Mouse (Mus musculus): ENCODE measurements around the gene D430041D05Rik. TPM values are rescaled to one million over a fixed set of nuclear protein-coding genes. Genes with fewer than 3 reads are reported as not detected.

Gene D430041D05Rik
- polyA plus RNA-seq (2014; fragmentation: Nextera tagmentation; extraction: Ambion mirVana): 0.17 and 0.22 TPM in 2 replicates

DNA sequence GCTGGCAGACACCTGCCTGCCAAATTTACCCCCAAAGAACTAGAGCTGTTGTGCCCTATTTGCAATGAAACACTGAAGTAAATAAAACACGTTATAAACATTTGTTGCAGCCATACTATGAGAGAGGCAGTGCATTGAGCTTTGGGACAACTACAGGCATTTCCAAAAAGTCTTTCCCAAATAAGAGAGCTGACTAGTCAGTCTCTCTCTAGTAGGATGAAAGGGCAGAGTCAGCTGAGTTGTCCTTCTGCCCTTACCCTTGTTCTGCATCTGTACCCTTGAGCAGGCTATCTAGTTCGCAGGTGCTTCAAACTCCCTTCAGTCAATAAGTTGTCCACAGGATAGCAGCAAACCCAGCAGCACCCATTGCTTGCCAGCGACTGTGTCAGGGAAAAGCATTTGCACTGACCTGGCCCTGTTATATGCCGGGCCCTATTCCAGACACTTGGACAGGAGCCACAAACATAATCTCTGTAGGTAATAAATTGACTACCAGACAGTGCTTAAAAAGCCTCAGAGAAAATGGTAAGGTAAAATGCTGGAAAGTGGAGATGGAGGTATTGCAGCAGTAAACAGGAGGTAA, at the start of gene D430041D05Rik:
TSS of gene D430041D05Rik (minus strand) at position 51 of the 583 bp plus-strand sequence.
- Histone ChIP-seq H3K27ac (ENCODE audit: low read length) (no peak within 1 kb of the TSS), H3K9me3 (ENCODE audit: control insufficient read depth, low read depth, low read length) (no peaks in the 10 kb centered on the region), H3K4me1 (ENCODE audit: control insufficient read depth, insufficient read depth, low read length) (no peaks in the 10 kb centered on the region; the same call in 1 of the 2 replicates), H3K4me3 (ENCODE audit: low read depth, low read length) (peak within 1 kb of the TSS; percentile 56), H3K36me3 (ENCODE audit: control insufficient read depth, insufficient read depth, low read length) (no peaks in the 10 kb centered on the region), H3K9ac (replicated peaks; ENCODE audit: low read depth, low read length) (peak within 1 kb of the TSS; percentile 33; the same call in 1 of the 2 replicates), H3K27me3 (ENCODE audit: control insufficient read depth, insufficient read depth, low read length) (peaks cover 10% of the 10 kb centered on the region), H3K4me2 (replicated peaks; ENCODE audit: low read depth, low read length) (peak within 1 kb of the TSS; percentile 100)
- 49% methylated on average over 4 of the region's 4 CpGs for WGBS
- no peak for ATAC-seq (ENCODE audit: insufficient number of reproducible peaks, insufficient read depth, low FRiP score, low read depth)

DNA sequence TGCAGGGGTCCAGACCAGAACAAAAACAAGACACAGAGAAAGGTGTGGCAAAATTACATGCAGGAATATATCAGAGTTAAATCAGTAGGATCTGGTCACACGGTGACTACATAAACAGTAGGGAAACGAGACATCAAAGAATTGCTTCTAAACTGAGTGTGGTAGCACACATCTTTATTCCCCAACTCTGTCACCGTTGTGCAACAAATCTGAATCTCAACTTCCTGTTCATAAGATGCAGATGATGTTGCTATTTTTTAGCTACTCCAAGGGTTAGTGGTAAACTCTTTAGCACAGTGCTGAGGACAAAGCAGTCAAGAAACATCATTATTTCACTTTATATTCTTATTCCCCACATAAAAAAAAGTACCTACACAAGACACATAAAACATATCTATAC, 49.2 kb upstream of the D430041D05Rik start:
- no peak overlapping the region for H3K27ac ChIP-seq (ENCODE audit: low read length)
- H3K9me3 ChIP-seq (ENCODE audit: control insufficient read depth, low read depth, low read length): no peaks in the 10 kb centered on the region
- no peaks in the 10 kb centered on the region for H3K4me1 ChIP-seq (ENCODE audit: control insufficient read depth, insufficient read depth, low read length)
- 36% methylated on average over 3 of the region's 3 CpGs for WGBS
- H3K27me3 ChIP-seq (ENCODE audit: control insufficient read depth, insufficient read depth, low read length): no peaks in the 10 kb centered on the region
- ATAC-seq (ENCODE audit: insufficient number of reproducible peaks, insufficient read depth, low FRiP score, low read depth): no peak
- H3K9ac ChIP-seq (replicated peaks; ENCODE audit: low read depth, low read length): no peak overlapping the region
- H3K36me3 ChIP-seq (ENCODE audit: control insufficient read depth, insufficient read depth, low read length): no peaks in the 10 kb centered on the region
- no peak overlapping the region for H3K4me2 ChIP-seq (replicated peaks; ENCODE audit: low read depth, low read length)
- no peak overlapping the region for H3K4me3 ChIP-seq (ENCODE audit: low read depth, low read length)

- H3K27me3 ChIP-seq (ENCODE audit: control insufficient read depth, insufficient read depth, low read length): no peaks in the 10 kb centered on the region
- no peak overlapping the region for H3K9ac ChIP-seq (replicated peaks; ENCODE audit: low read depth, low read length)
- no peaks in the 10 kb centered on the region for H3K9me3 ChIP-seq (ENCODE audit: control insufficient read depth, low read depth, low read length)
- 84% methylated on average over 8 of the region's 8 CpGs for WGBS
- no peak overlapping the region for H3K4me3 ChIP-seq (ENCODE audit: low read depth, low read length)
- no peak overlapping the region for H3K4me2 ChIP-seq (replicated peaks; ENCODE audit: low read depth, low read length)
- no peak for ATAC-seq (ENCODE audit: insufficient number of reproducible peaks, insufficient read depth, low FRiP score, low read depth)
- no peaks in the 10 kb centered on the region for H3K36me3 ChIP-seq (ENCODE audit: control insufficient read depth, insufficient read depth, low read length)
- no peaks in the 10 kb centered on the region for H3K4me1 ChIP-seq (ENCODE audit: control insufficient read depth, insufficient read depth, low read length)
- no peak overlapping the region for H3K27ac ChIP-seq (ENCODE audit: low read length)
Observed at GRCm38 (mm10) chr2:104458569-104459332, 47.9 kb upstream of the D430041D05Rik start.

DNA sequence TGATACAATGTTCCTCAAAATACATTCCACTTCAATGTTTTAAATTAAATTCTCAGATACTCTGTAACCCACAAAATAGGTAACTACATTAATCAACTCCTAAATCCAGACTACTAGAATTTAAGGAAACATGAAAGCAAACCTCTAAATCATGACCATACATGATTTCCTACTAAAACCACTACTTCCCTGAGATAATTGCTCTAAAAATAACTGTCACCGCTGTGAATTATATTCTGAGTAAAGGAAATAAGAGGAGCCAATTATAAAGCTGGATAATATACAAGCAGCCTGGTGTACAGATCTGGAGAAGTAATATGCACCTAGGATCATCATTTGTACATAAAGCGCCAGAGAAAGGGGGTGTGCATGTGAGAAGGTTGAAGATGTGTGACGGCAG, 46.3 kb upstream of the D430041D05Rik start:
- Histone ChIP-seq H3K4me2 (replicated peaks; ENCODE audit: low read depth, low read length) (no peak overlapping the region), H3K27me3 (ENCODE audit: control insufficient read depth, insufficient read depth, low read length) (no peaks in the 10 kb centered on the region), H3K4me1 (ENCODE audit: control insufficient read depth, insufficient read depth, low read length) (no peaks in the 10 kb centered on the region), H3K27ac (ENCODE audit: low read length) (no peak overlapping the region), H3K9me3 (ENCODE audit: control insufficient read depth, low read depth, low read length) (no peaks in the 10 kb centered on the region), H3K4me3 (ENCODE audit: low read depth, low read length) (no peak overlapping the region), H3K9ac (replicated peaks; ENCODE audit: low read depth, low read length) (no peak overlapping the region), H3K36me3 (ENCODE audit: control insufficient read depth, insufficient read depth, low read length) (no peaks in the 10 kb centered on the region)
- WGBS: 82% methylated on average over 3 of the region's 3 CpGs
- ATAC-seq (ENCODE audit: insufficient number of reproducible peaks, insufficient read depth, low FRiP score, low read depth): no peak

- no peak overlapping the region for H3K4me2 ChIP-seq (replicated peaks; ENCODE audit: low read depth, low read length)
- H3K9me3 ChIP-seq (ENCODE audit: control insufficient read depth, low read depth, low read length): no peaks in the 10 kb centered on the region
- H3K4me1 ChIP-seq (ENCODE audit: control insufficient read depth, insufficient read depth, low read length): no peaks in the 10 kb centered on the region
- 70% methylated on average over 3 of the region's 3 CpGs for WGBS
- H3K4me3 ChIP-seq (ENCODE audit: low read depth, low read length): no peak overlapping the region
- H3K9ac ChIP-seq (replicated peaks; ENCODE audit: low read depth, low read length): no peak overlapping the region
- no peak for ATAC-seq (ENCODE audit: insufficient number of reproducible peaks, insufficient read depth, low FRiP score, low read depth)
- H3K27ac ChIP-seq (ENCODE audit: low read length): no peak overlapping the region
- no peaks in the 10 kb centered on the region for H3K27me3 ChIP-seq (ENCODE audit: control insufficient read depth, insufficient read depth, low read length)
- H3K36me3 ChIP-seq (ENCODE audit: control insufficient read depth, insufficient read depth, low read length): no peaks in the 10 kb centered on the region
Observed at GRCm38 (mm10) chr2:104450685-104451084, 39.9 kb upstream of the D430041D05Rik start.

GRCm38 (mm10) chr2:104449191-104449590, 38.4 kb upstream of the D430041D05Rik start:
- Histone ChIP-seq H3K4me1 (ENCODE audit: control insufficient read depth, insufficient read depth, low read length) (no peaks in the 10 kb centered on the region), H3K4me3 (ENCODE audit: low read depth, low read length) (no peak overlapping the region), H3K4me2 (replicated peaks; ENCODE audit: low read depth, low read length) (no peak overlapping the region), H3K27me3 (ENCODE audit: control insufficient read depth, insufficient read depth, low read length) (no peaks in the 10 kb centered on the region), H3K27ac (ENCODE audit: low read length) (no peak overlapping the region), H3K9ac (replicated peaks; ENCODE audit: low read depth, low read length) (no peak overlapping the region), H3K9me3 (ENCODE audit: control insufficient read depth, low read depth, low read length) (no peaks in the 10 kb centered on the region), H3K36me3 (ENCODE audit: control insufficient read depth, insufficient read depth, low read length) (no peaks in the 10 kb centered on the region)
- no peak for ATAC-seq (ENCODE audit: insufficient number of reproducible peaks, insufficient read depth, low FRiP score, low read depth)
- 98% methylated on average over 1 of the region's 1 CpGs for WGBS

GRCm38 (mm10) chr2:104448201-104448600, 37.4 kb upstream of the D430041D05Rik start:
- WGBS: 76% methylated on average over 4 of the region's 4 CpGs
- no peak for ATAC-seq (ENCODE audit: insufficient number of reproducible peaks, insufficient read depth, low FRiP score, low read depth)
- Histone ChIP-seq H3K27ac (ENCODE audit: low read length) (no peak overlapping the region; the same call in 1 of the 2 replicates), H3K9ac (replicated peaks; ENCODE audit: low read depth, low read length) (no peak overlapping the region), H3K4me1 (ENCODE audit: control insufficient read depth, insufficient read depth, low read length) (no peaks in the 10 kb centered on the region), H3K36me3 (ENCODE audit: control insufficient read depth, insufficient read depth, low read length) (0 out of 2 replicates have a peak, but pooled peaks cover 2% of the 10 kb centered on the region), H3K4me2 (replicated peaks; ENCODE audit: low read depth, low read length) (no peak overlapping the region), H3K4me3 (ENCODE audit: low read depth, low read length) (no peak overlapping the region), H3K9me3 (ENCODE audit: control insufficient read depth, low read depth, low read length) (no peaks in the 10 kb centered on the region), H3K27me3 (ENCODE audit: control insufficient read depth, insufficient read depth, low read length) (no peaks in the 10 kb centered on the region)

GRCm38 (mm10) chr2:104446016-104446415, 35.2 kb upstream of the D430041D05Rik start:
- WGBS: 57% methylated on average over 1 of the region's 1 CpGs
- H3K36me3 ChIP-seq (ENCODE audit: control insufficient read depth, insufficient read depth, low read length): peaks cover 11% of the 10 kb centered on the region
- H3K4me3 ChIP-seq (ENCODE audit: low read depth, low read length): no peak overlapping the region
- ATAC-seq (ENCODE audit: insufficient number of reproducible peaks, insufficient read depth, low FRiP score, low read depth): no peak
- no peak overlapping the region for H3K9ac ChIP-seq (replicated peaks; ENCODE audit: low read depth, low read length)
- no peak overlapping the region for H3K27ac ChIP-seq (ENCODE audit: low read length)
- no peaks in the 10 kb centered on the region for H3K27me3 ChIP-seq (ENCODE audit: control insufficient read depth, insufficient read depth, low read length)
- H3K4me1 ChIP-seq (ENCODE audit: control insufficient read depth, insufficient read depth, low read length): no peaks in the 10 kb centered on the region
- H3K4me2 ChIP-seq (replicated peaks; ENCODE audit: low read depth, low read length): no peak overlapping the region
- no peaks in the 10 kb centered on the region for H3K9me3 ChIP-seq (ENCODE audit: control insufficient read depth, low read depth, low read length)

Measured in stomach, embryonic 14.5 days (tissue).